Mouse (Mus musculus) adrenal gland, adult 8-10 months (tissue): Measurements from ENCODE around the gene Gm9736. TPM values are rescaled to one million over a fixed set of nuclear protein-coding genes. Genes with fewer than 3 reads are reported as not detected.
"Not testable (repeated sequence)": the region's sequence is repeated elsewhere in the genome, so short reads cannot be mapped to it uniquely, and the experiment has no call there.

Experiments used
- DNase-seq: peaks from one replicate; pipeline ENCODE4 v3.0.0; 2022
- total RNA-seq, 4 experiments: library from RNA; stranded (reverse); gene quantifications; 2 replicates each; pipeline ENCODE4 v1.2.4; 2022

Gene Gm9736
- total RNA-seq, 4 experiments from 2014 or later = not detected

- no peak for DNase-seq
Measured at GRCm38 (mm10) chr10:77724855-77725254, 26.3 kb downstream of the Gm9736 start.

GRCm38 (mm10) chr10:77720299-77720698 lies 30.9 kb downstream of the Gm9736 start, which contains the start of gene Krtap12-1:
Gene Krtap12-1, plus strand, starts transcription at chr10:77720599.
- not testable (repeated sequence) for DNase-seq

GRCm38 (mm10) chr10:77715507-77715906 lies 35.6 kb downstream of the Gm9736 start, which contains the start of gene Gm10142:
Gene Gm10142, plus strand, starts transcription at chr10:77715807.
- no peak for DNase-seq

GRCm38 (mm10) chr10:77713734-77714133 lies 37.4 kb downstream of the Gm9736 start:
- DNase-seq = no peak

- not testable (repeated sequence) for DNase-seq
Measured at GRCm38 (mm10) chr10:77711157-77711556, 40.0 kb downstream of the Gm9736 start, which contains the start of gene Gm10024. Gene Gm10024, plus strand, starts transcription at chr10:77711457.

- DNase-seq = no peak
Measured at GRCm38 (mm10) chr10:77709831-77710230, 41.3 kb downstream of the Gm9736 start.

GRCm38 (mm10) chr10:77706326-77706725 lies 44.8 kb downstream of the Gm9736 start, which contains the start of gene Gm10272:
Gene Gm10272, plus strand, starts transcription at chr10:77706626.
- DNase-seq = no peak

Other genes with a start within 250 kb of the Gm9736 start
- 10 to 100 TPM; 20.4 to 28.8 (median 24.8) TPM for gene Fam207a, start 235.6 kb downstream of the Gm9736 start, total RNA-seq
- 10 to 100 TPM in 3 of 4 experiments, 1 to 10 TPM in 1; 8.6 to 16.8 (median 13.5) TPM for gene Itgb2, start 221.1 kb downstream of the Gm9736 start, total RNA-seq
- gene Pttg1ip, start 169.6 kb downstream of the Gm9736 start, total RNA-seq = 100 to 1,000 TPM; 207 to 236 (median 225) TPM
- gene Sumo3, start 145.3 kb downstream of the Gm9736 start, total RNA-seq = 100 to 1,000 TPM in 3 of 4 experiments, 10 to 100 TPM in 1; 98.9 to 125 (median 115) TPM
- gene Gm49325, start 145.2 kb downstream of the Gm9736 start, total RNA-seq = 10 to 100 TPM; 15.2 to 24.8 (median 18.1) TPM
- 10 to 100 TPM; 46.0 to 63.0 (median 53.7) TPM for gene Ube2g2, start 129.1 kb downstream of the Gm9736 start, total RNA-seq
- gene Tspear, start 64.8 kb downstream of the Gm9736 start, total RNA-seq = 1 to 10 TPM in 1 of 4 experiments, under 1 TPM in 3; 0.15 to 1.4 (median 0.81) TPM
- gene Gm19402, start 60.6 kb downstream of the Gm9736 start, total RNA-seq = not detected
- gene Gm9508, start 54.1 kb downstream of the Gm9736 start, total RNA-seq = not detected
- gene Gm10272, start 44.7 kb downstream of the Gm9736 start, total RNA-seq = not detected
- not detected for gene Gm10024, start 39.9 kb downstream of the Gm9736 start, total RNA-seq
- not detected for gene Gm10142, start 35.5 kb downstream of the Gm9736 start, total RNA-seq
- not detected for gene Krtap12-1, start 30.8 kb downstream of the Gm9736 start, total RNA-seq
- not detected for gene Gm10100, start 24.9 kb downstream of the Gm9736 start, total RNA-seq
- not detected for gene Gm18596, start 8.7 kb downstream of the Gm9736 start, total RNA-seq
- gene Gm3233, start 8.3 kb upstream of the Gm9736 start, total RNA-seq = not detected
- not detected for gene Gm3238, start 20.0 kb upstream of the Gm9736 start, total RNA-seq
- not detected for gene Gm7138, start 25.6 kb upstream of the Gm9736 start, total RNA-seq
- not detected for gene Gm3250, start 31.2 kb upstream of the Gm9736 start, total RNA-seq
- not detected for gene Gm7137, start 36.8 kb upstream of the Gm9736 start, total RNA-seq
- gene Gm9639, start 43.7 kb upstream of the Gm9736 start, total RNA-seq = not detected
- not detected for gene Gm19668, start 47.8 kb upstream of the Gm9736 start, total RNA-seq
- gene Gm9507, start 60.5 kb upstream of the Gm9736 start, total RNA-seq = not detected
- gene Gm2696, start 63.3 kb upstream of the Gm9736 start, total RNA-seq = not detected
- gene Krtap10-4, start 75.7 kb upstream of the Gm9736 start, total RNA-seq = not detected
- not detected for gene Krtap10-10, start 84.6 kb upstream of the Gm9736 start, total RNA-seq
- not detected for gene Gm36176, start 95.4 kb upstream of the Gm9736 start, total RNA-seq
- gene Gm10318, start 101.5 kb upstream of the Gm9736 start, total RNA-seq = not detected
- not detected for gene Gm3285, start 110.6 kb upstream of the Gm9736 start, total RNA-seq
- 10 to 100 TPM in 1 of 4 experiments, 1 to 10 TPM in 3; 5.5 to 10.8 (median 7.3) TPM for gene Lrrc3, start 151.2 kb upstream of the Gm9736 start, total RNA-seq
- gene Trpm2, start 219.2 kb upstream of the Gm9736 start, total RNA-seq = 10 to 100 TPM in 2 of 4 experiments, 1 to 10 TPM in 2; 2.2 to 10.4 (median 7.6) TPM
- 10 to 100 TPM; 18.8 to 41.2 (median 28.6) TPM for gene 1810043G02Rik, start 227.2 kb upstream of the Gm9736 start, total RNA-seq